Mouse (Mus musculus) cerebellum, adult 2 months (tissue): ENCODE data around the gene Arhgef7.

Experiments
- CTCF ChIP-seq: fragments of 200-500 bp; IDR thresholded peaks from 2 replicates; pipeline ENCODE4 v1.5.1; 2011; ENCODE audit warnings: low read depth, mild to moderate bottlenecking, control low read depth, low read length, moderate library complexity, borderline replicate concordance; ENCODE audit not compliant: insufficient read depth
- POLR2A ChIP-seq: fragments of 200-500 bp; IDR thresholded peaks from 2 replicates; pipeline ENCODE4 v1.6.1; 2011; ENCODE audit warnings: low read length, control low read depth, borderline replicate concordance; ENCODE audit not compliant: insufficient read depth

DNA sequence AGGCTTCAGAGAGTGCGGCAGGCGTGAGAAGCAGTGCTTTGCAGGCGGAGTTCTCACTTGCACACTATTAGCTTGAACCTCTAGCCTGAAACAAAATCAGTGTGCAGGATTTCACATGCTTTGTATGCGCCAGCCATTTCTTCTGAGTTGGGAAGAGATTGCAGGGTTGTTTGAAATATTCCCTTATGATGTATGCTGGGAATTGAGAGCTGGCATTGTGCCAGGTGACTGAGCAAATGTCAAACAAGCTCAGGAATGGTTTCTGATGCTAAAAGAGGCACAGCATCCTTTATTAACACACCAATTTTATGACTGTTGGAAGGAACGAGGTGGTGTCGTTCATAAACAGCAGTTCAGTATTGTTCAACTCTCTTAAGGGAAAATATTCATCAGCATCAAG, 78.7 kb downstream of the Arhgef7 start:
- no peak for TF ChIP-seq POLR2A
- no peak for TF ChIP-seq CTCF
